15 mouse cellular contexts compared by ENCODE assay signal in genomic region chr4:32575165-32575564, GRCm38 (mm10). TPM values are rescaled to one million over a fixed set of nuclear protein-coding genes. Genes with fewer than 3 reads are reported as not detected.
DNase-seq lines count a peak whose midpoint lies in the region; ATAC-seq lines count a peak whose summit lies in the region.
"Had no signal": no experiment of that assay in that cellular context is flagged by ENCODE, and none has a peak within 500 bp of the region (broad histone marks: within the 10 kb centered on the region; RNA-seq: fewer than 3 reads in every experiment).

No protein-coding gene starts in this region.

- no peaks in the 10 kb centered on the region for H3K9me3 ChIP-seq in embryonic facial prominence, embryonic 14.5 days (ENCODE audit: control insufficient read depth, low read length)
- H3K9me3 ChIP-seq: heart, embryonic 13.5 days; hindbrain, embryonic 13.5 days; midbrain, embryonic 15.5 days had no signal

- H3K4me3 ChIP-seq in embryonic facial prominence, embryonic 14.5 days (ENCODE audit: low read depth, low read length), result no peak overlapping the region
- H3K4me3 ChIP-seq: heart, embryonic 13.5 days; hindbrain, embryonic 13.5 days; midbrain, embryonic 15.5 days had no signal

- 26% methylated on average over 9 of the region's 9 CpGs for WGBS in embryonic facial prominence, embryonic 14.5 days

- H3K36me3 ChIP-seq in embryonic facial prominence, embryonic 14.5 days (ENCODE audit: control insufficient read depth, insufficient read depth, low read length), result 0 out of 2 replicates have a peak, but pooled peaks cover 4% of the 10 kb centered on the region

- peak; percentile 11 for DNase-seq in kidney, postnatal 14 days
- no peak for DNase-seq in kidney, adult 18-20 months
- peak; percentile 74 for DNase-seq in MEL-GATA-1-ER (ENCODE audit: extremely low read depth, low read depth)
- DNase-seq in embryonic facial prominence, embryonic 14.5 days (ENCODE audit: low spot score), result peak; percentile 62
- DNase-seq in urinary bladder, postnatal 10 days (ENCODE audit: low spot score), result no peak
- no peak for DNase-seq in left cerebral cortex, postnatal 36 days (ENCODE audit: low spot score in 2 of 2)
- DNase-seq in kidney, adult 11 months, result no peak
- DNase-seq: cerebellum, adult 9-11 months had no signal

- intact Hi-C loops in left cerebral cortex, postnatal 36 days (cut with DNase I), result loop anchor here (10.0 kb wide), 1 partner anchor 420 kb away; no protein-coding TSS in a partner anchor

- H3K4me2 ChIP-seq in embryonic facial prominence, embryonic 14.5 days (ENCODE audit: low read depth, low read length), result no peak overlapping the region
- H3K4me2 ChIP-seq: heart, embryonic 13.5 days; hindbrain, embryonic 13.5 days; midbrain, embryonic 15.5 days had no signal

- no peak overlapping the region for H3K9ac ChIP-seq in embryonic facial prominence, embryonic 14.5 days (ENCODE audit: low read depth, low read length)
- H3K9ac ChIP-seq: heart, embryonic 13.5 days; hindbrain, embryonic 13.5 days; midbrain, embryonic 15.5 days had no signal

- no peak overlapping the region for H3K27ac ChIP-seq in embryonic facial prominence, embryonic 14.5 days (replicated peaks; ENCODE audit: low read depth, low read length)
- H3K27ac ChIP-seq: heart, embryonic 13.5 days; hindbrain, embryonic 13.5 days; midbrain, embryonic 15.5 days had no signal

- ATAC-seq in embryonic facial prominence, embryonic 14.5 days (ENCODE audit: low read depth), result no peak
- peak; percentile 89 for ATAC-seq in megakaryocyte, adult 5-6 weeks (ENCODE audit: poor library complexity, severe bottlenecking)
- ATAC-seq: forebrain, embryonic 16.5 days; midbrain, embryonic 15.5 days had no signal

- H3K27me3 ChIP-seq in embryonic facial prominence, embryonic 14.5 days (replicated peaks; ENCODE audit: control insufficient read depth, insufficient read depth, low read length), result no peaks in the 10 kb centered on the region
- H3K27me3 ChIP-seq: heart, embryonic 13.5 days; hindbrain, embryonic 13.5 days; midbrain, embryonic 15.5 days had no signal

- no peaks in the 10 kb centered on the region for H3K4me1 ChIP-seq in embryonic facial prominence, embryonic 14.5 days (ENCODE audit: control insufficient read depth, insufficient read depth, low read length)

RNA-seq across cellular contexts. Expression of gene Gja10, which starts 27.4 kb away (rescaled TPM):
- not detected in 2 replicates for polyA plus RNA-seq in embryonic facial prominence, embryonic 14.5 days (2014; fragmentation: Nextera tagmentation; extraction: Ambion mirVana)
- not detected in 2 replicates for total RNA-seq in megakaryocyte, adult 5-6 weeks (2015)
- total RNA-seq in megakaryocyte, adult 5-6 weeks (2017), result not detected in 2 replicates
- total RNA-seq in left cerebral cortex, postnatal 36 days (2021), result not detected
- total RNA-seq: layer of hippocampus, postnatal 14 days had no signal
- polyA plus RNA-seq: forebrain, embryonic 16.5 days; heart, embryonic 13.5 days; kidney, embryonic 16.5 days; midbrain, embryonic 15.5 days had no signal

RNA-seq across cellular contexts. Expression of gene Casp8ap2, which starts 40.1 kb away (rescaled TPM):
- polyA plus RNA-seq in embryonic facial prominence, embryonic 14.5 days (2014; fragmentation: Nextera tagmentation; extraction: Ambion mirVana), result 49.3 and 56.1 TPM in 2 replicates
- 30.0 and 33.3 TPM in 2 replicates for total RNA-seq in megakaryocyte, adult 5-6 weeks (2015)
- total RNA-seq in megakaryocyte, adult 5-6 weeks (2017), result 36.5 and 46.9 TPM in 2 replicates
- 10 to 100 TPM in 1 of 2 experiments, 1 to 10 TPM in 1; 8.4 to 11.7 TPM for total RNA-seq in left cerebral cortex, postnatal 36 days (2021)

Comparison
In these comparisons a context has a peak if more than half of its experiments do, and no peak if none do; other contexts are left out.
1. DNase-seq: peak in kidney, postnatal 14 days (single experiment), MEL-GATA-1-ER (single experiment) and embryonic facial prominence, embryonic 14.5 days (single experiment); none in kidney, adult 18-20 months (single experiment), urinary bladder, postnatal 10 days (single experiment), left cerebral cortex, postnatal 36 days (0 of 2) and kidney, adult 11 months (single experiment).